Mouse (Mus musculus): ENCODE results near the gene Vac14. TPM values are rescaled to one million over a fixed set of nuclear protein-coding genes. Genes with fewer than 3 reads are reported as not detected.

The Vac14 gene
- polyA plus RNA-seq, 1 experiment from 2014 or later: 32.2 TPM

GRCm38 (mm10) chr8:110626431-110626830, 8.0 kb downstream of the Vac14 start:
- no peaks in the 10 kb centered on the region for H3K9me3 ChIP-seq (ENCODE audit: control insufficient read depth, low read length)
- H3K4me2 ChIP-seq (replicated peaks; ENCODE audit: low read depth, low read length): no peak overlapping the region
- no peaks in the 10 kb centered on the region for H3K27me3 ChIP-seq (ENCODE audit: control insufficient read depth, insufficient read depth, low read length)
- H3K9ac ChIP-seq (ENCODE audit: low read depth, low read length): no peak overlapping the region
- no peak overlapping the region for H3K27ac ChIP-seq (ENCODE audit: low read depth, low read length)
- no peak for ATAC-seq (ENCODE audit: low FRiP score, low TSS enrichment)
- no peaks in the 10 kb centered on the region for H3K4me1 ChIP-seq (ENCODE audit: control insufficient read depth, insufficient read depth, low read length)
- WGBS: 82% methylated on average over 4 of the region's 4 CpGs
- H3K36me3 ChIP-seq (ENCODE audit: control insufficient read depth, insufficient read depth, low read length): no peaks in the 10 kb centered on the region
- no peak overlapping the region for H3K4me3 ChIP-seq (ENCODE audit: low read length)

GRCm38 (mm10) chr8:110629245-110630063, 11.1 kb downstream of the Vac14 start:
- no peaks in the 10 kb centered on the region for H3K4me1 ChIP-seq (ENCODE audit: control insufficient read depth, insufficient read depth, low read length)
- H3K27ac ChIP-seq (ENCODE audit: low read depth, low read length): no peak overlapping the region
- ATAC-seq (ENCODE audit: low FRiP score, low TSS enrichment): no peak
- H3K9ac ChIP-seq (ENCODE audit: low read depth, low read length): no peak overlapping the region
- 62% methylated on average over 9 of the region's 9 CpGs for WGBS
- no peaks in the 10 kb centered on the region for H3K9me3 ChIP-seq (ENCODE audit: control insufficient read depth, low read length)
- H3K4me3 ChIP-seq (ENCODE audit: low read length): no peak overlapping the region
- no peak overlapping the region for H3K4me2 ChIP-seq (replicated peaks; ENCODE audit: low read depth, low read length)
- no peaks in the 10 kb centered on the region for H3K27me3 ChIP-seq (ENCODE audit: control insufficient read depth, insufficient read depth, low read length)
- peaks cover 17% of the 10 kb centered on the region; the same call in 1 of the 2 replicates for H3K36me3 ChIP-seq (ENCODE audit: control insufficient read depth, insufficient read depth, low read length)

DNA sequence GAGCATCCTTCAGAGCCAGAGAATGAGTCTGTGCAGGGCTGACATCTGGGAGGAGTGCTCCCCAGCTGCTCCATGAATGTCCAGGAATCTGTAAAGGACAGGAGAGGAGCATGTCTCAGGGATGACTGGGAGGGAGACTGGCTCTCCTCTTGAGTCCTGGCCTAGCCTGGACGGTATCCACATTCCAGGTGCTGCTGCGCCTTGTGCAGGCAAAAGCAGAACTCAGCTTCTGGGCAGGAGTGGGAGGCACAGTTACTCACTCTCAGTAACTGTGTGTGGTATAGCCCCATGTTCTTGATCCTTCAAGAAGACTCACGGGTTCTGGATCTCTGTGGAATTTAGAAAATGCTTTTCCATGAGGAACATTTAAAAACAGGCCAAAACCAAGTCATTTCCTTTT, 11.7 kb downstream of the Vac14 start:
- Histone ChIP-seq H3K4me3 (ENCODE audit: low read length) (no peak overlapping the region), H3K27me3 (ENCODE audit: control insufficient read depth, insufficient read depth, low read length) (no peaks in the 10 kb centered on the region), H3K9ac (ENCODE audit: low read depth, low read length) (no peak overlapping the region), H3K4me2 (replicated peaks; ENCODE audit: low read depth, low read length) (no peak overlapping the region), H3K4me1 (ENCODE audit: control insufficient read depth, insufficient read depth, low read length) (no peaks in the 10 kb centered on the region), H3K36me3 (ENCODE audit: control insufficient read depth, insufficient read depth, low read length) (peaks cover 23% of the 10 kb centered on the region), H3K9me3 (ENCODE audit: control insufficient read depth, low read length) (no peaks in the 10 kb centered on the region), H3K27ac (ENCODE audit: low read depth, low read length) (no peak overlapping the region)
- ATAC-seq (ENCODE audit: low FRiP score, low TSS enrichment): peak; percentile 32; the same call in 1 of the 2 replicates
- 87% methylated on average over 3 of the region's 3 CpGs for WGBS

GRCm38 (mm10) chr8:110630571-110631071, 12.2 kb downstream of the Vac14 start:
- WGBS: 67% methylated on average over 8 of the region's 8 CpGs
- H3K9me3 ChIP-seq (ENCODE audit: control insufficient read depth, low read length): no peaks in the 10 kb centered on the region
- H3K4me2 ChIP-seq (replicated peaks; ENCODE audit: low read depth, low read length): no peak overlapping the region
- no peak overlapping the region for H3K4me3 ChIP-seq (ENCODE audit: low read length)
- H3K27ac ChIP-seq (ENCODE audit: low read depth, low read length): peak overlapping the region; percentile 37; the same call in 1 of the 2 replicates
- H3K4me1 ChIP-seq (ENCODE audit: control insufficient read depth, insufficient read depth, low read length): no peaks in the 10 kb centered on the region
- ATAC-seq (ENCODE audit: low FRiP score, low TSS enrichment): peak; percentile 47; the same call in 1 of the 2 replicates
- H3K27me3 ChIP-seq (ENCODE audit: control insufficient read depth, insufficient read depth, low read length): no peaks in the 10 kb centered on the region
- no peak overlapping the region for H3K9ac ChIP-seq (ENCODE audit: low read depth, low read length)
- peaks cover 26% of the 10 kb centered on the region for H3K36me3 ChIP-seq (ENCODE audit: control insufficient read depth, insufficient read depth, low read length)

DNA sequence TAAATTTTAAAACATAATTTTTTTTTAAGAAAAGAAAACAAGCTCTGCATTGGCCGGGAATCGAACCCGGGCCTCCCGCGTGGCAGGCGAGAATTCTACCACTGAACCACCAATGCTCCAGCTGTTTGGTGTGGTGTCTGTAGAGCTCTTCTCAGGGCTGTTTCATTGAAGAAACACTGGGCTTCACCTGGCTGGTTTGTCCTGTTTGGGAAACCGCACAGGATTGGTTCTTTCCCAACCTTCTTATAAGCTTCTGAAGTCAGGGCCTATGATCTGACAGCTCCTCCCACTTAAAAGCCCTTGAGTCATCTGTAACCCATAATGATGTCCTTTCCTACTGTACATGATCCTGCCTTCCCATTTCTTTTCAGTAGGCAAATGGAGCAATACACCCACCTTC, 12.8 kb downstream of the Vac14 start:
- no peaks in the 10 kb centered on the region for H3K9me3 ChIP-seq (ENCODE audit: control insufficient read depth, low read length)
- peaks cover 32% of the 10 kb centered on the region for H3K36me3 ChIP-seq (ENCODE audit: control insufficient read depth, insufficient read depth, low read length)
- 91% methylated on average over 7 of the region's 7 CpGs for WGBS
- no peak overlapping the region for H3K27ac ChIP-seq (ENCODE audit: low read depth, low read length)
- H3K4me2 ChIP-seq (replicated peaks; ENCODE audit: low read depth, low read length): no peak overlapping the region
- no peak overlapping the region for H3K9ac ChIP-seq (ENCODE audit: low read depth, low read length)
- H3K27me3 ChIP-seq (ENCODE audit: control insufficient read depth, insufficient read depth, low read length): no peaks in the 10 kb centered on the region
- H3K4me1 ChIP-seq (ENCODE audit: control insufficient read depth, insufficient read depth, low read length): no peaks in the 10 kb centered on the region
- no peak for ATAC-seq (ENCODE audit: low FRiP score, low TSS enrichment)
- H3K4me3 ChIP-seq (ENCODE audit: low read length): no peak overlapping the region

GRCm38 (mm10) chr8:110633814-110634213, 15.4 kb downstream of the Vac14 start:
- Histone ChIP-seq H3K4me2 (replicated peaks; ENCODE audit: low read depth, low read length) (no peak overlapping the region), H3K4me1 (ENCODE audit: control insufficient read depth, insufficient read depth, low read length) (no peaks in the 10 kb centered on the region), H3K27me3 (ENCODE audit: control insufficient read depth, insufficient read depth, low read length) (no peaks in the 10 kb centered on the region), H3K36me3 (ENCODE audit: control insufficient read depth, insufficient read depth, low read length) (peaks cover 46% of the 10 kb centered on the region), H3K27ac (ENCODE audit: low read depth, low read length) (no peak overlapping the region), H3K9ac (ENCODE audit: low read depth, low read length) (no peak overlapping the region), H3K9me3 (ENCODE audit: control insufficient read depth, low read length) (no peaks in the 10 kb centered on the region), H3K4me3 (ENCODE audit: low read length) (no peak overlapping the region)
- no peak for ATAC-seq (ENCODE audit: low FRiP score, low TSS enrichment)
- WGBS: 89% methylated on average over 3 of the region's 3 CpGs

DNA sequence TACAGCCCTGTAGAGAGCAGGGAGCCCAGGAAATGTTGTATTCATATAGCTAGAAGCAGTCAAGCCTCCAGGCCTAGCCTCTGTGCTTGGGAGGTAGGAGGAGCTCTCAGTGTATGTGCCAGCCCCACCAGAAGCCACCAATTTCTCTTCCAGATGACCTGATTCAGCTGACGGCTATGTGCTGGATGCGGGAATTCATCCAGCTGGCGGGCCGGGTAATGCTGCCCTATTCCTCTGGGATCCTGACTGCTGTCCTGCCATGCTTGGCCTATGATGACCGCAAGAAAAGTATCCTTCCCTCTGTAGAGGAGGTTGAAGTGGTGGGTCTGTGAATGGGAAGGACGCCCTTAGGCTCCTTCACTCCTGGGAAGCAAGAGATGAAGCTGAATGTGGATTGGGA, 17.8 kb downstream of the Vac14 start:
- peaks cover 46% of the 10 kb centered on the region for H3K36me3 ChIP-seq (ENCODE audit: control insufficient read depth, insufficient read depth, low read length)
- 98% methylated on average over 6 of the region's 6 CpGs for WGBS

DNA sequence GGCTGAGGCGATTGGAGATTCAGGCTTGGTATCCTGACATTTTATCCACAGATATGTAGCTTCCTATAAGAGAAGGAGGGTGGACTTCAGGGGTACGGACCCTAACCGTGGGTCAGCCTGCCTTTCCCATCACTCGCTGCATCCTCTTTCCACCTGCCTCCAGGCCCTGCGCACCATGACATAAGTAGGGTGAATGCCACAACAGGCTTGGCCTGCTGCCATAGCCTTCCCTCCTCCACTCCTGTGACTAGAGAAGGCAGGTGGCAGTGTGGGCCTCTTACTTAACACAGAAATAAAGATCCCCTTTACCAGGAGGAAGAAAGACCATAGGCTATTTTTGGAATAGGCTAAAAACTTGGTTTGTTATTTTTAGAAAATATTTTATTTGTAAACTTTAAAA, 23.9 kb downstream of the Vac14 start:
- Histone ChIP-seq H3K36me3 (ENCODE audit: control insufficient read depth, insufficient read depth, low read length) (peaks cover 15% of the 10 kb centered on the region; the same call in 1 of the 2 replicates), H3K27ac (ENCODE audit: low read depth, low read length) (no peak overlapping the region), H3K4me2 (replicated peaks; ENCODE audit: low read depth, low read length) (no peak overlapping the region), H3K9ac (ENCODE audit: low read depth, low read length) (no peak overlapping the region), H3K27me3 (ENCODE audit: control insufficient read depth, insufficient read depth, low read length) (no peaks in the 10 kb centered on the region), H3K4me1 (ENCODE audit: control insufficient read depth, insufficient read depth, low read length) (no peaks in the 10 kb centered on the region), H3K4me3 (ENCODE audit: low read length) (no peak overlapping the region), H3K9me3 (ENCODE audit: control insufficient read depth, low read length) (no peaks in the 10 kb centered on the region)
- no peak for ATAC-seq (ENCODE audit: low FRiP score, low TSS enrichment)
- 93% methylated on average over 5 of the region's 5 CpGs for WGBS

More for the DNA sequence above, 17.8 kb downstream of the Vac14 start:
- Histone ChIP-seq H3K27me3 (ENCODE audit: control insufficient read depth, insufficient read depth, low read length) (no peaks in the 10 kb centered on the region), H3K4me1 (ENCODE audit: control insufficient read depth, insufficient read depth, low read length) (no peaks in the 10 kb centered on the region), H3K4me2 (replicated peaks; ENCODE audit: low read depth, low read length) (no peak overlapping the region), H3K9me3 (ENCODE audit: control insufficient read depth, low read length) (no peaks in the 10 kb centered on the region), H3K27ac (ENCODE audit: low read depth, low read length) (no peak overlapping the region), H3K9ac (ENCODE audit: low read depth, low read length) (no peak overlapping the region), H3K4me3 (ENCODE audit: low read length) (no peak overlapping the region)
- ATAC-seq (ENCODE audit: low FRiP score, low TSS enrichment): no peak

DNA sequence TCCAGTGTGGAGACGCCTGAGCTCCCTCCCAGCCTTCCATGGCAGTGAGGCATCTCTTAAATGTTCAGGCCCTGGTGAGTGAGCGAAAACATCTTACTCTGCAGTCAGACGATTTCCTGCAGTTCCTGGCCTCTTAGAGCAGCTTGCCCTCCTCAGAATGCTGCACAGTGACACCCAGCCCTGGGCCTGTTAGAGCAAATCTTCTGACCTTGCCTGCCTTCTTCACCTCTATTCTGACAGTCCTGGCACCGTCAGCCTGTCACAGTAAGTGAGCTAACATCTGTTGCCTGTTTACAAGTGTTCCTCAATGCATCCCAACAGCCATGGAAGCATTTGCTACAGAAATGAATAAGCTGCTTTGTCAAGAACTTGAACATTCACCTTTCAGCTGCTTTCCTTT, 24.8 kb downstream of the Vac14 start:
- ATAC-seq (ENCODE audit: low FRiP score, low TSS enrichment): no peak
- H3K9me3 ChIP-seq (ENCODE audit: control insufficient read depth, low read length): no peaks in the 10 kb centered on the region
- H3K4me3 ChIP-seq (ENCODE audit: low read length): no peak overlapping the region
- H3K4me2 ChIP-seq (replicated peaks; ENCODE audit: low read depth, low read length): no peak overlapping the region
- 69% methylated on average over 4 of the region's 4 CpGs for WGBS
- no peaks in the 10 kb centered on the region for H3K27me3 ChIP-seq (ENCODE audit: control insufficient read depth, insufficient read depth, low read length)
- peaks cover 12% of the 10 kb centered on the region; the same call in 1 of the 2 replicates for H3K36me3 ChIP-seq (ENCODE audit: control insufficient read depth, insufficient read depth, low read length)
- H3K27ac ChIP-seq (ENCODE audit: low read depth, low read length): no peak overlapping the region
- H3K9ac ChIP-seq (ENCODE audit: low read depth, low read length): no peak overlapping the region
- no peaks in the 10 kb centered on the region for H3K4me1 ChIP-seq (ENCODE audit: control insufficient read depth, insufficient read depth, low read length)
